Comparison of ENCODE assay signal across 19 mouse cellular contexts in the genomic region with DNA sequence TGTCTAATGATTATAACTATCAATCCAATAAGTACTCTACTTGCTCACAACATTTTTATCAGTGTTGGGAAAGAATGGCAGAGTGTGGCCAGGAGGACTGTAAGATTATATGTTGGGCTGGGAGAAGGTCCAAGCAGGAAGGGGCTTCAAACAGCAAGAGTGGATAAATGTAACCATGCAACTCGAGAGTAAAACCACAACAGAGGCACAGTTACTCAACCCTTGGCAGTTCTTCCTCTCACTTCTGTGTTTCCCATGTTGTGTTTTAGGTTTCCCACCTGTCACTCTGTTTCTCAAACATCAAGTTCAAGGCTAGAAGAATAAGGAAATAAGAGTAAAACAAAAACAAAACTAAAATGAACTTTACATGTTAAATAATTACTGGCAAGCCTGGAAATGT.
"Had no signal": no experiment of that assay in that cellular context is flagged by ENCODE, and none has a peak within 500 bp of the region (broad histone marks: within the 10 kb centered on the region; RNA-seq: fewer than 3 reads in every experiment).

No protein-coding gene starts in this region.

- DNase-seq: liver, postnatal 0 days; lung, adult 2 months; lung, postnatal 14 days; lung, postnatal 4 days; midbrain, embryonic 14.5 days; right cerebral cortex, postnatal 14 days; spleen, adult 18-20 months; thymus, adult 18-20 months; thymus, postnatal 14 days; thymus, postnatal 36 days had no signal

- ATAC-seq: liver, postnatal 0 days; lung, postnatal 0 days; midbrain, embryonic 16.5 days had no signal

- H3K9ac ChIP-seq: liver, embryonic 15.5 days; liver, postnatal 0 days; lung, embryonic 15.5 days; midbrain, embryonic 12.5 days; neural tube, embryonic 13.5 days; neural tube, embryonic 15.5 days had no signal

- H3K4me3 ChIP-seq: liver, embryonic 15.5 days; lung, embryonic 15.5 days; midbrain, embryonic 10.5 days; midbrain, embryonic 12.5 days; myocyte; neural tube, embryonic 13.5 days; neural tube, embryonic 15.5 days had no signal

- H3K36me3 ChIP-seq: liver, embryonic 15.5 days; lung, embryonic 15.5 days; midbrain, embryonic 10.5 days; midbrain, embryonic 12.5 days; neural tube, embryonic 13.5 days; neural tube, embryonic 15.5 days had no signal

- H3K27ac ChIP-seq: liver, embryonic 15.5 days; lung, embryonic 15.5 days; midbrain, embryonic 10.5 days; midbrain, embryonic 12.5 days; neural tube, embryonic 13.5 days; neural tube, embryonic 15.5 days had no signal

- H3K4me2 ChIP-seq: liver, embryonic 15.5 days; lung, embryonic 15.5 days; midbrain, embryonic 12.5 days; neural tube, embryonic 13.5 days; neural tube, embryonic 15.5 days had no signal

- H3K4me1 ChIP-seq: liver, embryonic 15.5 days; lung, embryonic 15.5 days; midbrain, embryonic 10.5 days; midbrain, embryonic 12.5 days; neural tube, embryonic 13.5 days; neural tube, embryonic 15.5 days had no signal

- H3K27me3 ChIP-seq: liver, embryonic 15.5 days; lung, embryonic 15.5 days; midbrain, embryonic 12.5 days; neural tube, embryonic 13.5 days; neural tube, embryonic 15.5 days had no signal

- H3K9me3 ChIP-seq: liver, embryonic 15.5 days; lung, embryonic 15.5 days; midbrain, embryonic 10.5 days; midbrain, embryonic 12.5 days; neural tube, embryonic 13.5 days; neural tube, embryonic 15.5 days had no signal
